Mouse (Mus musculus) midbrain, embryonic 12.5 days (tissue): ENCODE results near the gene Abcc4. TPM values are rescaled to one million over a fixed set of nuclear protein-coding genes. Genes with fewer than 3 reads are reported as not detected.

Experiments
- ATAC-seq: fragments of 200-750 bp; cut with Nextera tagmentation; 2 replicates; pipeline ENCODE4 v1.8.0; 2017; ENCODE audit warnings: low read depth, moderate TSS enrichment, moderate library complexity; ENCODE audit not compliant: low FRiP score
- H3K27ac ChIP-seq: fragments of 300-500 bp; sonication (generic); replicated peaks from 2 replicates; pipeline ENCODE4 v1.5.1; 2016; ENCODE audit warnings: mild to moderate bottlenecking
- H3K27me3 ChIP-seq: fragments of 300-500 bp; sonication (generic); 2 replicates; pipeline ENCODE4 v1.6.1; 2016; ENCODE audit warnings: mild to moderate bottlenecking
- H3K36me3 ChIP-seq: fragments of 300-500 bp; sonication (generic); 2 replicates; pipeline ENCODE4 v1.6.1; 2016
- H3K4me1 ChIP-seq: fragments of 300-500 bp; sonication (generic); 2 replicates; pipeline ENCODE4 v1.6.1; 2016
- H3K4me2 ChIP-seq: fragments of 300-500 bp; sonication (generic); replicated peaks from 2 replicates; pipeline ENCODE4 v1.6.1; 2016; ENCODE audit warnings: mild to moderate bottlenecking, moderate library complexity
- H3K4me3 ChIP-seq: fragments of 300-500 bp; sonication (generic); 2 replicates; pipeline ENCODE4 v1.5.1; 2016; ENCODE audit warnings: mild to moderate bottlenecking
- H3K9ac ChIP-seq: fragments of 300-500 bp; sonication (generic); replicated peaks from 2 replicates; pipeline ENCODE4 v1.6.1; 2016; ENCODE audit warnings: mild to moderate bottlenecking, moderate library complexity
- H3K9me3 ChIP-seq: fragments of 300-500 bp; sonication (generic); 2 replicates; pipeline ENCODE4 v1.6.1; 2016; ENCODE audit warnings: mild to moderate bottlenecking
- WGBS: fragments of 180-500 bp; shearing (Covaris S2); methylation state at CpG from one replicate; pipeline ENCODE4 v1.1.7; 2016; 5-methylcytosine and 5-hydroxymethylcytosine counted together
- polyA plus RNA-seq: library from polyadenylated mRNA; unstranded; fragments of >200 nt; fragmentation: Nextera tagmentation; extraction: Ambion mirVana; gene quantifications from 2 replicates; pipeline ENCODE4 v1.2.1, GENCODE M21; 2016

The Abcc4 gene
- polyA plus RNA-seq, 1 experiment from 2014 or later: 3.1 TPM

- Histone ChIP-seq H3K9ac (no peak overlapping the region), H3K4me3 (no peak overlapping the region), H3K4me2 (no peak overlapping the region), H3K36me3 (no peaks in the 10 kb centered on the region), H3K27me3 (no peaks in the 10 kb centered on the region), H3K27ac (no peak overlapping the region), H3K4me1 (no peaks in the 10 kb centered on the region), H3K9me3 (no peaks in the 10 kb centered on the region)
- 94% methylated on average over 5 of the region's 5 CpGs for WGBS
- no peak for ATAC-seq
Observed at GRCm38 (mm10) chr14:118725467-118725866, 19.4 kb upstream of the Abcc4 start.

DNA sequence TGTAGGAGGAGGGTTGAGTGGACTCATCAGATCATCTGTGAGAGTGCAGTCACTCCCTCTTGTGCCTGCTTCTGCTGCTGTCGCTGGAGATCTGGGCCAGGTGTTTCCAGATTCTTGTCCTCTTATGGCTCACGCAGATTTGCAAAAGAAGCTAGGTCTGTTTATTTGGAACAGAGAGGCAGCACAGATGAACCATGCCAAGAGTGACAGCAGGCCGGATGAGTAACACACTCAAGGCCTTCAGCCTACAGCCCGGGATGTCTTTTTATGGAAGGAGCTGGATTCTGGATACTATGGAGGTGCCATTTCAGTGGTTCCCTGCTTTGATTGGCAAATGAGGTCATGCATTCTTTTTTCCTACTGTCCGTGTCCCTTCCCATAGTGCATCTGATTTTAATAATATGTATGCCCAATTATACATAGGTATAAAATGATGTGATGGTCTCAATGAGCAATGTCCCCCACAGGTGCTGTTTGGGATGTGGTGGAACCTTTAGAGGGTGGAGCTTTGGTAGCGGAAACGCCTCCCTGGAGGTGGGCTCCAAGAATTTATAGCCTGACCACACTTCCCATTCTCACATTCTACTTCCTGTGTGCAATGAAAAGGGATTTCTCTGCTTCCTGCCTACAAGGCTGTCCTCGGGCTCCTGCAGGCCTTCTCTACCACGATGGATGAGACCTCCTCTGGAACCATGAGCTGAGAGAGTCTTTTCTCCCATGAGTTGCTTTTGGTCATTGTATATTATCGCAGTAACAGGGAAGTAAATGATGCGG lies 18.1 kb upstream of the Abcc4 start:
- no peak for ATAC-seq
- H3K9ac ChIP-seq: no peak overlapping the region
- no peak overlapping the region for H3K4me2 ChIP-seq
- no peaks in the 10 kb centered on the region for H3K36me3 ChIP-seq
- H3K27ac ChIP-seq: no peak overlapping the region
- H3K4me3 ChIP-seq: no peak overlapping the region
- 93% methylated on average over 11 of the region's 11 CpGs for WGBS
- no peaks in the 10 kb centered on the region for H3K27me3 ChIP-seq
- H3K4me1 ChIP-seq: 0 out of 2 replicates have a peak, but pooled peaks cover 4% of the 10 kb centered on the region
- H3K9me3 ChIP-seq: no peaks in the 10 kb centered on the region

DNA sequence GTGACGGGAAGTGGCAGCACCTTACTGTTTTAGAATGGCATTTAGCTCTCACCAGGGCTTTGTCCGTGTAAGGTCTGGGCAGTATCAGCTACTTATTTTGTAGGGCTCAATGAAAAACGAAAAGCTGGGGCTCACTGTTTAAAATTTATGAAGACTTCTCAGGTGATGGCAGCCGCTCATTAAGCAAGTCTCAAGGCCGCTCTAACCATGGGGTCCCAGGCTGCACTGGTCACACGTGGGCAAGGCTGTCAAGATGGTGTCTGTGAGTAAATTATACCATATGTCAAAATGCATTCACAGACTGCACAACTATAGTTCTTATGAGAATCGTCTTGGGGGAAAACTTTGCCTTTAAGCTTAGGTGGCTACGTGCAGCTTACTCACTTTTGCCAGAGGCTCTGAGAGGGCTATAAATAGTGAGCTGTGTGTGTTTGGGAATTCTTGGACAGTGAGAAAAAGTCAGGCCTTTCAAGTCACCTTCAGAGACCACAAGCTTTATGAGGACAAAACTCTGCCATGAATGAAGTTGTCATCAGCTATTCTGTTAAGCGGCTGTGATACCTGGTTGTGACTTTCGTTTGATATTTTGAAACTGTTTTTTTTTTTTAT lies 13.7 kb upstream of the Abcc4 start:
- 59% methylated on average over 10 of the region's 10 CpGs for WGBS
- Histone ChIP-seq H3K4me2 (no peak overlapping the region), H3K9me3 (no peaks in the 10 kb centered on the region), H3K27ac (no peak overlapping the region), H3K9ac (no peak overlapping the region), H3K27me3 (peaks cover 17% of the 10 kb centered on the region), H3K36me3 (no peaks in the 10 kb centered on the region), H3K4me3 (no peak overlapping the region), H3K4me1 (0 out of 2 replicates have a peak, but pooled peaks cover 4% of the 10 kb centered on the region)
- no peak for ATAC-seq

DNA sequence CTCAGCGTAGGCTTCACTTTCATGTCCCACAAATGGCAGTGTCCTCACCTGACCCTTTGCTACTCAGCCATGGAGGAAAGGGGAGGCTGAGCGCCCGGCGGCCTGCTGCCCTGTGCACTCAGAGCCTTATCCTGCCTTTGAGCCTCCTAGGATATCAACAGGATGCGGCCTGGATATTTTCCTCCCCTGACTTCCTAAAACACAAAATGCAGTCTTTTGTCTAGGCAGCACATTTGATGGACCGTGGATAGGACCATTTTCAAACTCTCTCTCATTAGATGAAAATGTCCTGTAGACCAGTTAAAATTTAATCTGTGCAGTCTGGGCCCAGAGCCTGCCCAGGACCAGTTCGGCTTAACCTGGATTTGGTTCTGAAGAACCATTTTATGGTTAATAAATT lies 12.6 kb upstream of the Abcc4 start:
- no peak for ATAC-seq
- WGBS: 65% methylated on average over 7 of the region's 7 CpGs
- Histone ChIP-seq H3K4me2 (no peak overlapping the region), H3K4me3 (no peak overlapping the region), H3K27ac (no peak overlapping the region), H3K9ac (no peak overlapping the region), H3K36me3 (no peaks in the 10 kb centered on the region), H3K27me3 (peaks cover 25% of the 10 kb centered on the region), H3K9me3 (no peaks in the 10 kb centered on the region), H3K4me1 (peaks cover 6% of the 10 kb centered on the region; the same call in 1 of the 2 replicates)

- H3K4me3 ChIP-seq: no peak overlapping the region
- no peaks in the 10 kb centered on the region for H3K36me3 ChIP-seq
- ATAC-seq: no peak
- H3K4me2 ChIP-seq: no peak overlapping the region
- peaks cover 14% of the 10 kb centered on the region for H3K4me1 ChIP-seq
- H3K9ac ChIP-seq: no peak overlapping the region
- H3K27me3 ChIP-seq: peaks cover 38% of the 10 kb centered on the region
- H3K27ac ChIP-seq: no peak overlapping the region
- no peaks in the 10 kb centered on the region for H3K9me3 ChIP-seq
- WGBS: 94% methylated on average over 16 of the region's 16 CpGs
Observed at GRCm38 (mm10) chr14:118716372-118717312, 10.6 kb upstream of the Abcc4 start.

- Histone ChIP-seq H3K27ac (no peak overlapping the region), H3K4me1 (peaks cover 17% of the 10 kb centered on the region), H3K36me3 (no peaks in the 10 kb centered on the region), H3K9ac (no peak overlapping the region), H3K4me2 (no peak overlapping the region), H3K9me3 (no peaks in the 10 kb centered on the region), H3K4me3 (no peak overlapping the region), H3K27me3 (peaks cover 52% of the 10 kb centered on the region)
- 83% methylated on average over 6 of the region's 6 CpGs for WGBS
- ATAC-seq: no peak
Observed at GRCm38 (mm10) chr14:118714720-118715119, 8.7 kb upstream of the Abcc4 start.

DNA sequence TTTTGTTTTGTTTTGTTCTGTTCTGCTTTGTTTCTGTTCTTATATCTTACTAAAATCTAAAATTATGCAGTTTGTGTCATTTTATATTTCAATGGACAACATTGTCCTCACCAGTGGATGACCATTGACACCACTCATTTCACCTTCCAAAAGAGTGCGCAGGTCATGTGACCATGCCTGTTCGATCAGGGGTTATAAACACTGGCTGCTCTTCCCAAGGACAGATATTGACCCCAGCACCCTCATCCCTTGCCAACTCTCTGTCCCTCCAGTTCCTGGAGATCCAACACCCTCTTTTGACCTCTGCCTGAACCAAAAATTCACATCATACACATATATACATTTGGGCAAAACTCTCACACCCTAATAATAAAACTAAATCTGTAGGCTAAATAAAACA lies 8.3 kb upstream of the Abcc4 start:
- Histone ChIP-seq H3K27ac (no peak overlapping the region), H3K4me3 (no peak overlapping the region), H3K9me3 (no peaks in the 10 kb centered on the region), H3K4me2 (no peak overlapping the region), H3K36me3 (no peaks in the 10 kb centered on the region), H3K27me3 (peaks cover 52% of the 10 kb centered on the region), H3K4me1 (peaks cover 20% of the 10 kb centered on the region), H3K9ac (no peak overlapping the region)
- no peak for ATAC-seq
- 96% methylated on average over 2 of the region's 2 CpGs for WGBS

- Histone ChIP-seq H3K4me1 (peaks cover 19% of the 10 kb centered on the region), H3K9ac (peak overlapping the region; percentile 51; the same call in 1 of the 2 replicates), H3K4me2 (peak overlapping the region; percentile 62), H3K27me3 (peaks cover 52% of the 10 kb centered on the region), H3K4me3 (peak overlapping the region; percentile 37), H3K36me3 (no peaks in the 10 kb centered on the region), H3K27ac (no peak overlapping the region), H3K9me3 (no peaks in the 10 kb centered on the region)
- ATAC-seq: no peak
- 6% methylated on average over 8 of the region's 8 CpGs for WGBS
Observed at GRCm38 (mm10) chr14:118713869-118714268, 7.8 kb upstream of the Abcc4 start.

DNA sequence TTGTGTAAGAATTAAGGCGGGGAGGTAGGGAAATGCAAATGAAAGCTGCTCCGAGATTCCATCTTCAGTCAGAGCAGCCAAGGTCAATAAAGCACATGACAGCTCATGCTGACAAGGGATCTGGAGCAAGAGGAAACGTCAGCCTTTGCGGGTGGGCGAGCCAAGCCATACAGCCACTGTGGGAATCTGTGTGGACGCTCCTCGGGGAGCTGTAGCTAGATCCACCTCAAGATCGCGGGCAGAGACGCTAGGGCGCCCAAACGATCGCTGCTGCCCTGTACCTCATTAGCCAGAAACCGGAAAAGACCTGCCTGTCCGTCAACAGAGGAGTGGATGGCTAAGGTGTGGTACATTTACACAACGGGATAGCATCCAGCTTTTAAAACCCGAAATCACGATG lies 7.4 kb upstream of the Abcc4 start:
- H3K27me3 ChIP-seq: peaks cover 47% of the 10 kb centered on the region
- no peaks in the 10 kb centered on the region for H3K9me3 ChIP-seq
- H3K4me2 ChIP-seq: peak overlapping the region; percentile 62
- peak; percentile 11; the same call in 1 of the 2 replicates for ATAC-seq
- H3K4me3 ChIP-seq: peak overlapping the region; percentile 37
- H3K9ac ChIP-seq: peak overlapping the region; percentile 51
- H3K27ac ChIP-seq: no peak overlapping the region
- no peaks in the 10 kb centered on the region for H3K36me3 ChIP-seq
- peaks cover 19% of the 10 kb centered on the region for H3K4me1 ChIP-seq
- WGBS: 1% methylated on average over 18 of the region's 18 CpGs

- H3K27me3 ChIP-seq: peaks cover 51% of the 10 kb centered on the region
- peaks cover 19% of the 10 kb centered on the region for H3K4me1 ChIP-seq
- no peaks in the 10 kb centered on the region for H3K36me3 ChIP-seq
- no peak for ATAC-seq
- WGBS: 48% methylated on average over 5 of the region's 5 CpGs
- H3K9ac ChIP-seq: no peak overlapping the region
- no peak overlapping the region for H3K27ac ChIP-seq
- H3K4me3 ChIP-seq: 0 out of 2 replicates have a peak overlapping the region, but pooled peaks have one; percentile 37
- no peaks in the 10 kb centered on the region for H3K9me3 ChIP-seq
- peak overlapping the region; percentile 62 for H3K4me2 ChIP-seq
Observed at GRCm38 (mm10) chr14:118712889-118713288, 6.9 kb upstream of the Abcc4 start.

DNA sequence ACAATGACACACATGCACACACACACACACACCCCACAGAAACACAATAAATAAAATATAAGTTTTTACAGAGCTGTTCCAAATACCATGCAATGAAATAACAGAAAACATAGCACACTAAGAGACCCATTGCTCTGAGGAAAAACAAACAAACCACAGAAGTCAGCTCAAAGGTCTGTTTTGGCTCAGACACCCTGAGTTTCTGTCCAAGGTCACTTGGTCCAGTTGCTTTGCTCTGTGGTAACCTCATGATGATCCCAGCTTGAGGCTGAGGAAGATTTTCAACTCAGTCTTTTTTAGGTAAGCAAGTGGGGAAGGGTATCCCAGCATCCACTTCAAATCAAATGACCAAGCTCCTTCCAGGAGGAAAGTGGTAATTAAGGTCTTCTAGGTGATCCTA lies 4.9 kb upstream of the Abcc4 start:
- Histone ChIP-seq H3K4me3 (no peak overlapping the region), H3K36me3 (no peaks in the 10 kb centered on the region), H3K9me3 (no peaks in the 10 kb centered on the region), H3K4me2 (no peak overlapping the region), H3K4me1 (peaks cover 24% of the 10 kb centered on the region), H3K9ac (no peak overlapping the region), H3K27me3 (peaks cover 66% of the 10 kb centered on the region), H3K27ac (no peak overlapping the region)
- no peak for ATAC-seq

- no peak overlapping the region for H3K27ac ChIP-seq
- H3K36me3 ChIP-seq: no peaks in the 10 kb centered on the region
- H3K4me1 ChIP-seq: peaks cover 32% of the 10 kb centered on the region
- no peak overlapping the region for H3K4me2 ChIP-seq
- ATAC-seq: peak; percentile 50; the same call in 1 of the 2 replicates
- 34% methylated on average over 11 of the region's 11 CpGs for WGBS
- H3K4me3 ChIP-seq: no peak overlapping the region
- no peaks in the 10 kb centered on the region for H3K9me3 ChIP-seq
- no peak overlapping the region for H3K9ac ChIP-seq
- H3K27me3 ChIP-seq: peaks cover 68% of the 10 kb centered on the region
Observed at GRCm38 (mm10) chr14:118709736-118710135, 3.7 kb upstream of the Abcc4 start.
